Mouse (Mus musculus): ENCODE results near the gene Smpd4.
A peak's percentile ranks its signal among the peaks of the same experiment; 100 is the strongest.
"Not testable (repeated sequence)": the region's sequence is repeated elsewhere in the genome, so short reads cannot be mapped to it uniquely, and the experiment has no call there.

Gene Smpd4

DNA sequence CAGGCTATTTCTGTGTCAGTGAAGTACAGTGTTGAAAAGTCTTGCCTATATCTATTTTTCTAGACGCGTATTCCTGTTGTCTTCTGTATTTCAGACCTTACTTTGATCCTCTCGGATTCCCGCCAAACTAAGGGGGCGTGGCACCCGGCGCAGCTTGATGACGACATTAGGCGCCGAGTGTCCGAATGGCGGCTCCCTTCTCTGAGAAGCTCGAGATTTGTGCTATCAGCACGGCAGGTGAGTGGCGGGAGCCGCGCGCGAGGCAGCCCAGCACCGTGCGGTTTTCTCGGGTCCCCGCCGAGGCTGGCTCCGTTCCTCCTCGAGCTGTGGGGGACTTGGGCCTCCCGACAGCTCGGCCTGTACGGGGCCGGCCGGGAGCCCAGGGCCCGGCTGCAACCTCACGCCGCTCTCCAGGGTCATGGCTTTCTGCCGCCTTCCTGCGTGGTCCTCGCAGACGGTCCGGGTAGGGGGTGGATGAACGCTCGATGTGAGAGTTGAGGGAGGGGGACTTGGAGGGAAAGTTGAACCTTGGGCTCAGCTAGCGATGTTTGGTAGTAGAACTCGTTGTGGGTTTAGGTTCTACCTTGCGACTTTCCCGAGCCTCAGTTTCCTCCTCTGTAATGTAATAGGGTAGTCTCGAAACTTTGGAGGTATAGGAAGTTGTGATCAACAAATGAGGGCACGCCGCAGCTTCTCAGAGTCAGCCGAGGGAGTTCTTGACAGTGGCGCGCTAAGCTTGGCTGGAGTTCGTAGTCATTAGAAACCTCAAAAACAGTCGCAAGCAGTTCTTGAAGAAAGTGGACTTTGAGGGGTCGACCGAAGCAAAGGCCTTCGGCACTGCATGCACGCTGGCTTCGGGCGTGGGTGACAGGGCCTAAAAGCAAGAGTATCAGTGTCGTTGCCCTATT is at the start of gene Smpd4:
Smpd4 (plus strand) TSS at position 157 of the 908 bp plus-strand sequence.
- peak; percentile 86 to 90 for DNase-seq

DNA sequence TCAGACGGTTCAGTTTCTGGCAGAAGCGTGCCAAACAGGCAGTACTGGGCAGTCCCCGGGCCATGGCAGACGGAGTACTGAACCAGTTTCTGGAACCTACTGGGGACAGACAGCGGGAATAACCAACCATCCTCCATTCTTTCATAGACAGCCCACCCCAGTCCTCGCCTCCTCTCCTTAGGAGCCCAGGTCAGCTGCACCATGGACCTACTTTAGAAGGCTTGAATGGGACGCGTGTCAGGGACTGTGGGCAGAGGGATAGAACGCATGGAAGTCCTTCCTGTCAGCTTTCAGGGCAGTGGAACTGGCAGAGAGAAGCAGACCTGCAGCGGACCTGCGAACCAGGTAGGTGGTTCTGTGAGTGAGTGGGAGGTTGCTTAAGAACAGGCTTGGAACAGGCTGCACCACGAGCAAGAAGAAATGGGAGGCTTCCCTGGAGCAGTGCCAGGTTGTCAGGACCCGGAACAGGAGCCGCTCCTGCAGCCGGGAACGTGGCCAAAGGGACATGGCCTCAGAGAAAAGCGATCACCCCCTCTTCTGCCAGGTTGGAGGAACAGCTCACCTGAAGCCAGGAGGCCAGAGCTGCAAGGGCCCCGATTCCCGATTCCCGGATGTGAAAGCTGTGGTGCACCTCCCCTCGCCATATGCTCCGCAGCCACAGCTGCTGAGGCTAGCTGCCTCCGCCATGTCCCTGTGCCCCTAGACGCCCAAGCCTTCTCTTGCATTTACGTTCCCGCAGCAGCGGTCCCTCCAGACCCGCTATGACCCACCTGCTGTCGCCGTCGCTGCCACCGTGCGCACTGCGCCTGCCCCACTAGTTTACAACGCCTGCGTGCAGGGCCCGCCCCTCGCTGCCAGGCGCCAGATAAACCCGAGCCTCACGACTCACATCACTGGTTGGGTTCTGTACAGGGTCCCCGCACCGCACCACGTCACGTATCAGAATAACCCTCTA is 43.0 kb upstream of the Smpd4 start:
- DNase-seq: no peak

DNA sequence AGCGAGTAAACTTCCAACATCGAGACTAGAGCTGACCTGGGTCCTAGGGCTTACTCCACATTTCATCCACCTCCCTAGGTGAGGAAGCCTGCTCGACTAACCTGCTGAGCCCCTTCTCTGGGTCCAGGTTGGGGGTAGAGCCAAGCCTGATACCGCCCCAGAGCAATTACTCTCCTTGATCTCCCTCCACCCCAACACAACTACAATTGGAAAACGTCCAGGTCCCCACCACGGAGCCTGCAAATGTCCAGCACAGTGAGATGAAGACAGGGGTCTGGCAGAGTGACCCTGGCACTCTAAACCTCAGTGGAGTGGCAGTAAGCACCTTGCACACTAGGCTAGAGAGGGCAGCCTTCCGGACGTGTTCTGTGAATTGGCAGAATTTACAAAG is 42.3 kb upstream of the Smpd4 start:
- no peak for DNase-seq

DNA sequence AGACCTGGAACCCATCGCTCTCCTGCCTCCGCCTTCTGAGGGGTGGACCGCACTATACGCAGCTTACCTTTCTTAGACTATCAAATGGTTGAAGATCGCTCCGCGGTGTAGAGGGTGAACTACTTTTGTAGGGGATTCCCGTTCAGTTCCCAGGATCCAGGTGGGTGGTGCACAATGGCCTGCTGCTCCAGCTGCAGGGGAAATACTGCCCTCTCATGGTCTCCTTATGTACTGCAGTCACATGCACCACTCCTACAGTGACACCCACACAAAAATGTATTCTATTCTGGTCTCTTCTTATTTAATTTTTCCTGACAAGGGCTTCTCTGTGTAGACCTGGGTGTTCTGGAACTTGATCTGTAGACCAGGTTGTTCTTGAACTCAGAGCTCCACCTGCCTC is 36.1 kb upstream of the Smpd4 start, which contains the start of gene Slc7a4:
Slc7a4 (minus strand) TSS at position 151 of the 400 bp plus-strand sequence.
- no peak for DNase-seq

DNA sequence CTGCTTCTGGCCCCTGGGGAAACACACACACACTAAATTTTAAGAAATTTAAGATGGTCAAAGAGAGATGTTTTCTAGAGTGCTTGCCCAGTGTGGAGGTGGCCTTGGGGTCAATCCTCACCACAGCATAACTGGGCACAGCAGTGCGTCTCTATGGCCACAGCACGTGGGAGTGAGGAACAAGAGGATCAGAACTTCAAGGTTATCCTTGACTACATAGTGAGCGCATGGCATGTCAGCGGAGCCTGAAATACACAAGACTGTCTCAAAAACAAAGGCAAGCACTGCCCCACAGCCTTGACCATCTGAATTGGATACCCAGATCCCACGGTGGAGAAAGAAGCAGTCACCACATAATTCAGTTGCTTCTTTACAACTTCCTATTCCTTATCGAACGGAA is 34.6 kb upstream of the Smpd4 start:
- no peak for DNase-seq

DNA sequence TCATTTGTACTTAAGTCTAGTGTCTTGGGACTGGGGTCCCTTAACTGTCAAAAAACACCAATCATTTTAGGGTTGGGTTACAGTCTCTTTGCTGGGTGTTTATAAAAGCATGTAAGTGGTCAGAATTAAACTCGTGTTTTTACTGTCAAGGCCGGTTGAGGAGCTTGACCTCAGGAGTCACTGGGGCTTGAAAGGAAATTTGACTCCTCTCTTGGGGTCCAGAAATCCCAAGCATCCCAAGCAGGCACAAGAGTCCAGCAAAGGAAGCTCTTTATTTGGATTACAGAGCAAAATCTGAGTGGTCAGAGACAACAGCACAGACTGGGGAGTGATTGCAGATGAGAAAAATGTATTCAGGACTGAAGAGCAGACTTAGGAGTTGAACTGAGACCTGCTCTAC is 28.4 kb upstream of the Smpd4 start:
- DNase-seq: no peak

DNA sequence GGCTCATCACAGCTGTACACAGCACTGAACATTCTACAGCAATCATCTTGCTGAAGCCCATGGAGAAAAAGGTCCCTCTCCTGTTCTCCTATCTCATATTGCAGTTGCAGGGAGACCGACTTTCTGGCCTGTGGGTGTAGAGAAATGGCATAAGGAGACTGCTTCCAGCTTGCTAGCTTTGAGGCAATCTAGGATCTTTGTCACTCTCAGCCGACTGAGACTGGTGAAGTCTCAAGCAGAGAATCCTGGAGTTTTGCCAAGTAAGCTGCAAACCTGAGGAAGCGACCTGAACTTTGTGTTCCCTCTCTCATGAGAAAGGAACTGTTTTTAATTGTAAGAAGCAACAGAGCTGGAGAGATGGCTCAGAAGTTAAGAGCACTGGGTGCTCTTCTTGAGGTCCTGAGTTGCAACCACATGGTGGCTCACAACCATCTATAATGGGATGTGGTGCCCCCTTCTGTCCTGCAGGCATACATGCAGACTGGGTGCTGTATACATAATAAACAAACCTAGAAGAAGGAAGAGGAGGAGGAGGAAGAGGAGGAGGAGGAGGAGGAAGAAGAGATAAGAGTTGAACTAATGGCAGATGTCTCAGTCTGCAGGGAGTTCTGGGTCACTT is 18.1 kb upstream of the Smpd4 start:
- no peak for DNase-seq

DNA sequence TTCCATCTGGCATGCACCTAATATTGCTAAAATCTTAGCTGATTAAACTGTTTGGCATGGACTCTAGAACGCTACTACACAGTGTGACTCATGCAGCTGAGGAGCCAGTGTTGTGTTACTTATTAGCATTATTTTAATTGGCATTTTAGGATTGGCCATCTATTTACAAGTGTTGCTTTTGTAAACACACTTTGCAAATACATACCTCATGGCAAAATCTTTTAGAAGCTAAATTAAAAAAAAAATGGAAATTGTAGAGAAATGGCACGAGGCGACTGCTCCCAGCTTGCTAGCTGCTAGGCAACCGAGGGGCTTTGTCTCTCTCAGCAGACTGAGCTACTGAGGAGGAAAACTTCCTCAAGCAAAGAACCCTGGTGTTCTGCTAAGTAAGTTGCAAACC is 14.2 kb upstream of the Smpd4 start:
- DNase-seq: no peak

DNA sequence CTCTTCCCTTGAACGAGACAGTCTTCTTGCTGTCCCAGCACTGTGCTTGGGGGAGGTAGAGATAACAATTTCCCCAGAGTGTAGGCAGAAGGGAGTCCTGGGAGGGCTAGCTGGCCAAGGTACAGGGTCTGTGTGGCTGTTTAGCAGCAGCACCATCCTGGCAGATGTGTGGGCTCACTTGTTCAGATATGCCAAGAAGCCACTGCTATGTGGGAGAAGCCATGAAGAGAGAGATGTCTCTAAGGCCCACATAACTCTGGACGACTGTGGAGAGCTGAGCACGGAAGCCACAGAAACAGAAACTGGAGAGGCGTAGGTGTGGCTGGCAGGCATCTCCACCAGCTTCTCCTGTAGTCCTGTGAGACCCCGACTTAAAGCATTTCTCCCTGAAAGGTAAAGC is 13.5 kb upstream of the Smpd4 start:
- no peak for DNase-seq

DNA sequence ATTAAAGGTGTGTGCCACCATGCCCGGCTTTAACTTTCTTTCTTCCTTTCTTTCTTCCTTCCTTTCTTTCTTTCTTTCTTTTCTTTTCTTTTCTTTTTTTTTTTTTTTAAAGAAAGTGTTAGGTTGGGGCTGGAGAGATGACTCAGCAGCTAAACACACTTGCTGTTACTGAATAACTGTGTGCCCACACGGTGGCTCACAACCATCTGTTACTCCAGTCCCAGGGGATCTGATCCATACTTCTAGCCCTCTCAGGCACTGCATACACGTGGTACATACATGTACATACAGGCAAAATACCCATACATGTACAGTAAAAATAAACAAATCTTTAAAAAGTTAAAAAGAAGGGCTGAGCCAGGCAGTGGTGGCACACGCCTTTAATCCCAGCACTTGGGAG is 7.8 kb upstream of the Smpd4 start:
- no peak for DNase-seq

DNA sequence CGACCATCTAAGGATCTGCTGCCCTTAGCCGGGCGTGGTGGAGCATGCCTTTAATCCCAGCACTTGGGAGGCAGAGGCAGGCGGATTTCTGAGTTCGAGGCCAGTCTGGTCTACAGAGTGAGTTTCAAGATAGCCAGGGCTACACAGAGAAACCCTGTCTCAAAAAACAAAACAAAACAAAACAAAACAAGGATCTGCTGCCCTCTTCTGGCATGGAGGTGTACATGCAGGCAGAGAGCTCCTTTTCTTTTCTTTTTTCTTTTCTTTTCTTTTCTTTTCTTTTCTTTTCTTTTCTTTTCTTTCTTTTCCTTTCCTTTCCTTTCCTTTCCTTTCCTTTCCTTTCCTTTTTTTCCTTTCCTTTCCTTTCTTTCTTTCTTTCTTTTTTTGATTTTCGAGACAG is 4.4 kb upstream of the Smpd4 start:
- not testable (repeated sequence) for DNase-seq

DNA sequence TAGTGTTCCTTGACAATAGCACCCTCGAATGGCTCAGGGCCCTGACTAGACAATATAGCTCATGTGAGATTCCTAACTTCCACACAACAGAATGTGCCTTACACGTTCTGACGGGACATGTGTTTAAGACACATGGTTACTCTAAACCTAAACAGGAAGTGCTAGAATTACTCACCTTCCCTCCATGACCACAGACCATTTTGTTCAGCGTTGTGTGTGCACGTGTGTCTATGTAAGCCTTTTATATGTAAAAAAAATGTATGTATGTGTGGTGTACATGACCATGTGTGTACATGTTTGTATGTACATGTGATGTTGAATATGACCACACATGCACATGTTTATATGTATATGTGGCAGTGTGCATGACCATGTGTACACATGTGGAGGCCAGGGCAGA is 2.9 kb upstream of the Smpd4 start:
- no peak for DNase-seq

DNA sequence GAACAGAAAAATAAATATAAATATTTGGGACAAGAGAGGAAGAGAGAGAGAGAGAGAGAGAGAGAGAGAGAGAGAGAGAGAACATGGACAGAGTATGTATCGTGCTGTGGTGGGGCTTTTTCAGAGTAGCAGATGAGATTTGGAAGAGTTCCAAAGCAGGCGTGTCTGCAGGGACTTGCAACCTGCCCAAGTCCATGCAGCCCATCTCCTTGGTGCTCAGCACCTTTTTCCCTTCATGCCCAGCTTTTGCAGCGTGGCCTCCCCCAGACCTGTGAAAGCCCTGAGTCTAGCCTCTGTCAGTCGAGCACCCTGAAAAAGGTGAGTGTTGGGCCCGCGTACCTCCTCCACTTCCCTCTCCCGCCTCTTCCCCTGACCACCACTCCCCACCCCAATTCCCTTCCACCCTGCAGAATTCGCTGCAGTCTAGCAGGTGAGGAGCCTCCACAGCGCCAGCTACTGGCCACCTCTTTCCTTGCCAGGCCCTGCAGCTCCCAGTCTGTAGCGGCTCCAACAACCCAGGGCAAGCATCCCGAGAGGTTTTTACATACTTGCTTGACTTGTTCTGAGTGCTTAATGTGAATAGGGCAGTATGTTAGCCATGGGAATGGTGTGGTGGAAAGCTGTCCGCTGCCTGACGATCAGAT is 1.1 kb upstream of the Smpd4 start:
- DNase-seq: peak; percentile 60 to 62

DNA sequence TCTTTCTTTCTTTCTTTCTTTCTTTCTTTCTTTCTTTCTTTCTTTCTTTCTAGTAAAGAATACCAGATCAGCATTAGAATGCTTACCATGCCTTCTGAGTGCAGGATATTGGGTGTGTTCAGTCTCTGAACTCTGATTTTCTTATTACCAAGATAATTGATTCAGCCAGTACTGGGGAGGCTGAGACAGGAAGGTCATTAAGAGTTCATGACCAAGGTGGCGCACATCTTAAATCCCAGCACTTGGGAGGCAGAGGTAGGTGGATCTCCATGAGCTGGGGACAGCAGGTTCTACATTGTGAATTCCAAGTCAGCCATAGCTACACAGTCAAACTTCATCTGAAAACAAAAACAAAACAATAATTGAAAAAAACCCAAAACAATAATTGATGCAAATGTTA is 2.8 kb downstream of the Smpd4 start:
- no peak for DNase-seq

DNA sequence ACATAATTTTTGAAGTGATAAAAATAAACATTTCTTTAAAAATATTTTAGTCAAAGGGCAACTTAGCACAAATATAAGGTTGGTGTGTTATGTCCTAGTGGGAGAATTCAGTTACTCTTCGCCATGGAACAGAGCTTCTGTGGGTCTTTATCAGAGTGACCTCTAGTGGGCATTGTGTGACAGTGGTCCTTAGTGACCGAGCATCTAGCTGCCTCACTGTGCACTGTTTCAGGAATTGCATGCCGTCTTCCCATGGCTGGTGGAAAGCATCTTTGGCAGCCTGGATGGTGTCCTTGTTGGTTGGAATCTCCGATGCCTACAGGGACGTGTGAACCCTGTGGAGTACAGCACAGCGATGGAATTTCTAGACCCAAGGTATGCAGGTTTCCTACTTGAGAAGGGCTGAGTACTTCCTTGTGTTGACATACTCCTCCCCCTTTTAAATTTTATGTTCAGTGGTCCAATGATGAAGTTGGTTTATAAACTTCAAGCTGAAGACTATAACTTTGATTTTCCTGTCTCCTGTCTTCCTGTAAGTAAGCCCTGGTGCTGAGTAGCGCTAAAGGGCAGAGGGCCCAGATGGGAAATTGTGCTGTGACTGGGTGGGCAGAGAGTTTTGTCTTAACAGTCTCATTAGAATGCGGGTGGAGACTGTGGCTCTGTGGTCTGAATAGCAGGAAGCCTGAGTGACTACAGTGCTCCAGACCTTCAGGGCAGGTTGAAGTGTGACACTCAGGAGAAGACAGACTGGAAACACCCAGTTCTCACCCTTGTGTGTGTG is 6.5 kb downstream of the Smpd4 start:
- DNase-seq: no peak

DNA sequence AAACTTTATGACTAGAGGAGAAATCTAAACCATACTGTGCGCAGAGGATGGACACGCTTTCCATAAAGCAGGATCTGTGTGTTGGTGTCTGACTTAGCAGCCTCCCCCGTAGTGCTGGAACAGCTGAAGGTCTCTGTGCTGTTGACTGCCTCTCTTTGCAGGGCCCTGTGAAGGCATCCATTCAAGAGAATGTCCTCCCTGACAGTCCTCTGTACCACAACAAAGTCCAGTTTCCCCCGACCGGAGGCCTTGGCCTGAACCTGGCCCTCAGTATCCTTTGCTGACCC is 7.1 kb downstream of the Smpd4 start:
- no peak for DNase-seq

DNA sequence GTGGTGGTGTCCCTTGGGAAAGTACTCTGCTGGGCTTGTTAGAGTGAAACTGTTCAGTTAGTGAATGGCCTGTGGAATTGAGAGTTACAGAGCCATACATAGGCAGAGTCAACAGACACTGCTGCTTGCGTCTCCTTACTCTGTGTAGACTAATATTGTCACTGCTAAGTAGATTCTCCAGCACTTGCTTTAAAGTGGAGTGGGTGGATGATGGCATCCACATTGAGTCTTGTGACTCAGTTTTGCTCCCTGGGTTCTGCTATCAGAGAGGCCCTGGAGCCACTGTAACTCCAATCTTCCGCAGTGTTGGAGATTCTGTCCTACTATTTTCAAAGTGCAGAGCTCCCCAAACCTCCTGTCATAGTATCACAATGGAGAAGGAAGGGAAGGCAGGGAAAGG is 13.4 kb downstream of the Smpd4 start:
- no peak for DNase-seq

DNA sequence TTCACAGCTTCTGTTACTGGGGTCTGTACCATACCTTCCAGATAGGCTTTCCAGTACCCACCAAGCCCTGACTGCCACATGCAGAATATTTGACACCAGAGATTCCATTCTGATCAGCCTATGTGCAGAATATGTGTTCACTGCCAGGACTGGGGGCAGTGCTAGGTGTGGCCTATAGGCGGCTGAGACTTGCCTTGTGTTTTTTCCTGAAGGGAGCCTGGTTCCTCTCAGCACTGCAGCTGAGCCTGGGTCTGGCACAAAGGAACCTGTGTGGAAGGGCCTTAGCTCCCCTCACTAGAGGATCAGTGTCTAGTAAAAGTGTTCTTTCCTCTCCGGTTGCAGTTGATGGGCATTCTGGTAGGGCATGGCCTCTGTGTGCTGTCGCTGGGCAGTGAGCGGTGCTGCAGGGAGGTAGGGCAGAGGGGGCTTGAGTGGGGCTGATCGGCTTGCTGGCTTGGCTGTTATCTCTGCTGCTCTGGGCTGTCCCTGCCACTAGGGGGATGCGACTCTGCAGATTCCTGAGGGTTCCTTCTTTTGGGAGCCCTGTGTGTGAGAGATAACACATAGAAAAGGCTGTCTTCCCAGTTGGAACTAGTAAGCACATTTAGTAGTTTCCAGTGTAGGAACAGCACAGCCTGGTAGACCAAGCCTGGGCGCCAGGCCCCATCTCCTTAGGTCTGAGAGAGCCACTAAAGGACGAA is 14.5 kb downstream of the Smpd4 start:
- DNase-seq: no peak

DNA sequence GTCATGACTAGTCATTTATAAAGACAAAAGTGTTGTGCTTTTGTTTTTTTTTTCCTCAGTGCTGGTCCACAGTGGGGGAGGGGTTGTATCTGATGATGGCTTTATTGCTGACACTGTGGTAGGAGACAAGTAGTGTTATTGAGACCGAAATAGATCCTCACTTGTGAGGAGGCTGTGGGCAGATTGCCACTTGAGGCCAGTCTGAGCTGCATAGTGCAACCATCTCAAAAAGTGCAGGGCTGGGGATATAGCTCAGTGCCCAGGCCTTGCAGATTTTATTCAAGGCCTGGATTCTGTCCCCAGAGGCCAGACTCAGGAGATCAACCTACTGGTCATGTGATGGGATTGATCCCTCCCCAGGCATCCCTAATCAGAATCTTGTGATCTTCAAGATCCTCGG is 17.8 kb downstream of the Smpd4 start:
- DNase-seq: no peak

DNA sequence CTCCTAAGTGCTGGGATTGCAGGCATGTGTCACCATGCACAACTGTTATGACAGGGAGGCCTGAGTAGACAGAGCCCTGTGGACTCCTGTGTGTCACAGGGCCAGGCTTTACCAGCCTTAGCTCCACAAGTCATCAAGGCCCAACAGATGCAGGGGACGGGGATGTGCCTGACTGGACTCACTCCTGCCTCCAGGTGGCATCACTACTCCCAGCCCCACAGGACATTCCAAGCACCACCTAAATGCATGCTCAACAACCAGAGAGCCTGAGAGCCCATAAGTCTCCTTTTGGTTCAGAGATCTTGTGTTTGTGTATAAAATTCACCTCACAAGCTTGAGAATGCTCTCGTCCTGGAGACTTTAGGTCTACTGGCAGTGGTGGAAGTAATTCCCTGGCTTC is 18.5 kb downstream of the Smpd4 start:
- DNase-seq: no peak

DNA sequence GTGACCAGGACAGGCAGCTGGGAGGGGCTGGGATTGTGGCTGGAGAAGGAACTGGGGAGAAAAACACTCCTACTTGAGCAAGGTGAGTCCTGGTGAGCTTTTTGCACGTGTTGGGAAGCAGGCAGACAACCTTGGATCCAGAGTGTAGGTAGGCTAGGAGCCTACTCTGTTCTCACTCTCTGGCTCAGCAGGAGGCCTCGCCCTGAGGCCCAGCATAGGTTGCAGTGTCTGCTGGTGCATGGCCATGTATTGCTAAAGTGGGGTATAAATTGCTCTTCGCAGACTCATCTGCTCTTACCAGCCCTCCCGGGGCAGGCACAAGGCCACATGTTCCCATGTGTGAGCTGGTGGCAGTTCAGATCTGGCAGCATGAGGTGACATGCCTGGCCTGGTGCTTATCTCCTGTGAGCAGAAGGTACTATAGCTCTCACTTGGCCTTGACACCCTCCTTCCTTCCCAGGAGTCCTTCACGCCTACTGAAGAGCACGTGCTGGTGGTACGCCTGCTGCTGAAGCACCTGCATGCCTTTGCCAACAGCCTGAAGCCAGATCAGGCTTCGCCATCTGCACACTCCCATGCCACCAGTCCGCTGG is 19.0 kb downstream of the Smpd4 start:
- no peak for DNase-seq
